Mouse (Mus musculus): ENCODE measurements at regions not wholly inside any gene's neighbourhood (a gene's known extent, or its start where the extent isn't known, plus 50 kb on each side); places are given as distances from the start of the nearest gene placed in this dataset.

- DNase-seq: no peak
These were observed 138.2 kb upstream of the 4931429L15Rik start for GRCm38 (mm10) chr9:46457945-46458344.

GRCm38 (mm10) chr9:46454807-46455610 lies 135.2 kb upstream of the 4931429L15Rik start:
- DNase-seq: peak; percentile 22

- peak; percentile 37 for DNase-seq
These were observed 123.7 kb upstream of the 4931429L15Rik start for GRCm38 (mm10) chr9:46443191-46444095.

- DNase-seq: no peak
These were observed 123.0 kb upstream of the 4931429L15Rik start for GRCm38 (mm10) chr9:46442739-46443181.

- DNase-seq: no peak
These were observed 120.4 kb upstream of the 4931429L15Rik start for GRCm38 (mm10) chr9:46440226-46440625.

GRCm38 (mm10) chr9:46434700-46435099 lies 114.9 kb upstream of the 4931429L15Rik start:
- DNase-seq: no peak

- DNase-seq: no peak
These were observed 113.9 kb upstream of the 4931429L15Rik start for GRCm38 (mm10) chr9:46433716-46434115.

- no peak for DNase-seq
These were observed 111.3 kb upstream of the 4931429L15Rik start for GRCm38 (mm10) chr9:46431053-46431452.

GRCm38 (mm10) chr9:46423184-46423967 lies 103.6 kb upstream of the 4931429L15Rik start:
- DNase-seq: peak; percentile 35

GRCm38 (mm10) chr9:46421688-46422274 lies 102.0 kb upstream of the 4931429L15Rik start:
- DNase-seq: no peak

- DNase-seq: no peak
These were observed 91.9 kb upstream of the 4931429L15Rik start for GRCm38 (mm10) chr9:46411686-46412085.

GRCm38 (mm10) chr9:46408776-46409175 lies 89.0 kb upstream of the 4931429L15Rik start:
- DNase-seq: no peak

- no peak for DNase-seq
These were observed 86.8 kb upstream of the 4931429L15Rik start for GRCm38 (mm10) chr9:46406606-46407005.

GRCm38 (mm10) chr9:46396591-46396990 lies 76.8 kb upstream of the 4931429L15Rik start:
- DNase-seq: no peak

GRCm38 (mm10) chr9:46395156-46395765 lies 75.5 kb upstream of the 4931429L15Rik start:
- no peak for DNase-seq

- no peak for DNase-seq
These were observed 74.5 kb upstream of the 4931429L15Rik start for GRCm38 (mm10) chr9:46394239-46394638.

- DNase-seq: peak; percentile 82
These were observed 73.0 kb upstream of the 4931429L15Rik start for GRCm38 (mm10) chr9:46392641-46393321.

- DNase-seq: no peak
These were observed 70.0 kb upstream of the 4931429L15Rik start for GRCm38 (mm10) chr9:46389741-46390140.

GRCm38 (mm10) chr9:46388677-46389676 lies 69.2 kb upstream of the 4931429L15Rik start:
- no peak for DNase-seq
